Mouse (Mus musculus): ENCODE measurements around the gene Coasy.

Gene Coasy

DNA sequence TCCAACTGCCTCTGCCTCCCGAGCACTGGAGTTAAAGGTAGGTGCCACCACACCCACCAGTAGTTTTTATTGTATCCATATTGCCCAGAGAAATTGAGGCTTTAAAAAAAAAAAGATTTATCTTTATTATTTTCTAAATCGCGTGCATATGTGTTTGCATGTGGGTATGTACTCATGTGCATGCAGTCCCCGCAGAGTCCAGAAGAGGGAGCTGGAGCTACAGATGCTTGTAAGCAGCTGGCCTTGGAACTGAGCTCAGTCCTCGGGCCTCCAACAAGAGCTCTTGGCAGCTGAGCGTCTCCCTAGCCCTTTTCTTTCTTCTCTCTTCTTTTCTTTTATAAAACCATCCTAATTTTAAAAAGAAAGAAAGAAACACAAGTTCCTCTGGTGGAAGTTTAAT is 49.3 kb downstream of the Coasy start:
- DNase-seq (ENCODE audit: low spot score in 2 of 2) = peak in 1 of 2 experiments; percentile 40

DNA sequence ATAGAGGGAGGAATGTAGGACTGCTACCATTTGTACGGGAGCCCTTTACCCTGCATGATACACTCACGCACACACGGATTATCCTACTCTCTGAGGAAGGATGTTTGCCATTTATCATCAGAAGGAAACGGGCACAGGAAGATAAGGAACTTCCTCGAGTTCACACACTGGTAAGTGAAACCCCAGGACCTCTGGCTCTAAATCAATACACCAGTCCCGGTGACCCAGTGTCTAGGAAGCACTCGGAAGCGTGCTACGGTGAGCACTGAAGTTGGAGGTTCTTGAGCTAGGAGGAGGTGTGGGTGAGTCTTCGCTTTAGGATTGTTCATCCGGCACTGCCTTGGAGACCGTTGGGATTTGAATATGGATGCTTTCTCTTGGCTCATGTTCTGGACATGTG is 50.7 kb downstream of the Coasy start:
- DNase-seq (ENCODE audit: low spot score in 2 of 2) = no peak

DNA sequence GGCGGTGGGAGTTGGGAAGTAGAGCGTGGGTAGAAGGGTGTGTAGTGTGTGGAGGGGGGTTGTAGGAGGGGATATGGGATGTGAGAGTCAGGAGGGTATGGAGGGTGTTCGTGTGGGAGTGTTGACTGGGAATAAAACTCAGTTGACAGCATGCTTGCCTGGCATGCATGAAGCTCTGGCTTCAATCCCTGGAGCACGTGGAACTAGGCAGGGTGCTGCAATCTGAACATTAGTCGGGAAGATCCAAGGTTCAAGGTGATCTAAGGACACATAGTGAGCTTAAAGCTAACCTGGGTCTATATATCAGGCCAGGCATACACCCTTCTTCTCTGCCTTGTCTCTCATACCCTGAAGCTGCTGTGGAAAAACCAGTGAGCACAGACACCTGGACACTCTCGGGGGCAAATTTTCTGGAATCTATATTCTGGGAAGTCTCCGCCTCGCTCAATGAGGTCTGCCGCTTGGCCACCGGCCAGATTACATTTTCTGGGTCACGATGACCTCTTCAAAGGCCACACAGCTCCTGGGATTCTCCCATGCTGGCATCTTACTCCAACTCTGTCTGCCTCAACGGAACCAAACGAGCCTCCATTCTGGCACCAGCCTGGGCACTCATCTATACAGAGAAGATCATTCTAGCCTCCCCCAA is 52.0 kb downstream of the Coasy start:
- DNase-seq (ENCODE audit: low spot score in 2 of 2) = no peak
